Mouse (Mus musculus) layer of hippocampus, postnatal 25 days (tissue): ENCODE results near the gene Bicral. TPM values are rescaled to one million over a fixed set of nuclear protein-coding genes. Genes with fewer than 3 reads are reported as not detected.
"Not testable (repeated sequence)": the region's sequence is repeated elsewhere in the genome, so short reads cannot be mapped to it uniquely, and the experiment has no call there.

ENCODE experiments used
- DNase-seq, 2 experiments: peaks; one replicate each; pipeline ENCODE4 v3.0.0; 2022; ENCODE audit warnings: mixed read lengths in 2 of 2, low spot score in 1 of 2; ENCODE audit errors: extremely low spot score in 1 of 2
- total RNA-seq, 2 experiments: library from RNA; stranded (reverse); gene quantifications; 2 replicates each; pipeline ENCODE4 v1.2.3; 2021

The Bicral gene
- total RNA-seq, 2 experiments from 2014 or later = 47.5 to 60.3 TPM

DNA sequence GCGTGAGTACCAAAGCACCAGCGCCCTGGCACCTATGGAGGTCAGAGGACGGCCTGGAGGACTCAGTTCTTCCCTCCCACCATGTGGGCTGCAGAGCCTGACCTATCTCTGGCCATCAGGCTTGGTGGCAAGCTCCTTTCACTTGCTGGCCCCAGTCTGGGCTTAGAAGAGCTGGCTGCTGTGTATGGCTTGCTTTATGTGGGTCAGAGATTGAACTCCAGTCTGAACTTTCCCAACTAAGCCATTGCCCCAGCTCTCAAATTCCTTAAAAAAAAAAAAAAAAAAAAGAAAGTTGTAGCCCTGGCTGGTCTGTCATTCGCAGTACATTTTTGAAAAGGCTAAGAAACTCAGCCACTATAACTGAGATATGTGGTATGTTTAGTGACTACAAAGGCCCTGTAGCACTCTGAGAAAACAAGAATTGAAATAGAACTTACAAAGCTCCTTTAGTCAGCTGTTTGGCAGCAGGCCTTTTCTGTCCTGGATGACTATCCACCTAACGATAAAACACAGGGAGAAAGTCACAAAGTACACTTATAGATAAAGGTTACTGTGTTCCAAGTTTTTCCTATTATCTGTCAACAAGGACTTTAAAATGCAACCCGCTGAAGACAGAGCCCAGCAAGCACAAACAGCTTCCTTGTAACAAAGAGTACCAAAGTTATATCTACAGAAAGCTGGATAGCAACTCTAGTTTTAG is 49.0 kb downstream of the Bicral start:
- DNase-seq = no peak

- DNase-seq = no peak
Measured at GRCm38 (mm10) chr17:46808376-46808775, 49.9 kb downstream of the Bicral start.

DNA sequence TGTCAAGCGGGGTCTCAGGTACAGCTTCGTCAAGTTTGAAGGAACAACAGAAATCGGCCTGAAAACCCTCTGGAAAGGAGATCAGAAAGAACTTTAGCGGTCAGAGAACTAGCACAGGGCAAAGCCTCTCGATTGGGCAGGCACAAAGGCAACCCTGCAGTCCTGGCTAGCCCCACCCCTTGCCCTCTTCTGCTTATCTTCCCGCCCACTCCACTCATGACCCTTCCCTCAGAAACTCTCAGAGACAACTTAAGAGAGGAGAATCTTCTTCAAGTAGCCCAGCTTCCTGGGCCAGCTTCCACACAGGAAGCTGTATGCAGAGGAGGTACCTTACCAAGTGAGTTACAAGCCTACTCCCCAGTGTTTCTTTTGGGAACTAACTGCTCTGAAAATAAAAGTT is 56.5 kb downstream of the Bicral start:
- DNase-seq = no peak

GRCm38 (mm10) chr17:46799680-46800079 is 58.6 kb downstream of the Bicral start:
- DNase-seq = no peak

GRCm38 (mm10) chr17:46797386-46797785 is 60.9 kb downstream of the Bicral start:
- no peak for DNase-seq

GRCm38 (mm10) chr17:46796743-46797142 is 61.5 kb downstream of the Bicral start:
- no peak for DNase-seq

DNA sequence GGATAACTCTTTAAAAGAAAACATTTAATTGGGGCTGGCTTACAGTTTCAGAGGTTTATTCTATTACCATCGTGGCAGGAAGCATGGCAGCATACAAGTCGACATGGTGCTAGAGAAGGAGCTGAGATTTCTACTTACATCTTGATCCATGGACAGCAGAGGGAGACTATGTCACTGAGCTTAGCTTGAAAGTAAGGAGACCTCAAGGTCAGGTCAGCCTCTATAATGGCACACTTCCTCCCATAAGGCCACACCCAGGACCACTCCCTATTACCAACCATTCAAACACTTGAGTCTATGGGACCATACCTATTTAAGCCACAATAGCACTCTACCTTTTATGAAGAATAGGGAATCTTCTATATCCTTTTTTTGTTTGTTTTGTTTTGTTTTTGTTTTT is 65.3 kb downstream of the Bicral start:
- no peak for DNase-seq

- DNase-seq = not testable (repeated sequence)
Measured at GRCm38 (mm10) chr17:46787974-46788373, 70.3 kb downstream of the Bicral start.

- DNase-seq = no peak
Measured at GRCm38 (mm10) chr17:46786952-46787351, 71.3 kb downstream of the Bicral start.

DNA sequence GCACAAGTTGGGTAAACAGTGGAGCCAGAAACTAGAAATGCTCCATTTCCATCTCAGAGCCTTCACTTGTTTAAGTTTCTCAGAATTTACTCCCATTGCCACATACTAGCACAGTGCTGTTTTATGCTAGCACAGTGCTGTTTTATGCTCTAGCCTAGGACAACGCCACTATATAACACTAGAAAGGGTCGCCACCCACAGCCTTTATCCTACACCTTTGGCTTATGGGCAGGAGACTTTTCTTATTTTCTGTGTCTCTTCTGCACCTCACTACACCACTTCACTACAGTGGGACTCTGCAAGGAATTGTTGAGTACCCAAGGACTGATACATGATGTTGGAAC is 75.1 kb downstream of the Bicral start:
- DNase-seq = no peak

DNA sequence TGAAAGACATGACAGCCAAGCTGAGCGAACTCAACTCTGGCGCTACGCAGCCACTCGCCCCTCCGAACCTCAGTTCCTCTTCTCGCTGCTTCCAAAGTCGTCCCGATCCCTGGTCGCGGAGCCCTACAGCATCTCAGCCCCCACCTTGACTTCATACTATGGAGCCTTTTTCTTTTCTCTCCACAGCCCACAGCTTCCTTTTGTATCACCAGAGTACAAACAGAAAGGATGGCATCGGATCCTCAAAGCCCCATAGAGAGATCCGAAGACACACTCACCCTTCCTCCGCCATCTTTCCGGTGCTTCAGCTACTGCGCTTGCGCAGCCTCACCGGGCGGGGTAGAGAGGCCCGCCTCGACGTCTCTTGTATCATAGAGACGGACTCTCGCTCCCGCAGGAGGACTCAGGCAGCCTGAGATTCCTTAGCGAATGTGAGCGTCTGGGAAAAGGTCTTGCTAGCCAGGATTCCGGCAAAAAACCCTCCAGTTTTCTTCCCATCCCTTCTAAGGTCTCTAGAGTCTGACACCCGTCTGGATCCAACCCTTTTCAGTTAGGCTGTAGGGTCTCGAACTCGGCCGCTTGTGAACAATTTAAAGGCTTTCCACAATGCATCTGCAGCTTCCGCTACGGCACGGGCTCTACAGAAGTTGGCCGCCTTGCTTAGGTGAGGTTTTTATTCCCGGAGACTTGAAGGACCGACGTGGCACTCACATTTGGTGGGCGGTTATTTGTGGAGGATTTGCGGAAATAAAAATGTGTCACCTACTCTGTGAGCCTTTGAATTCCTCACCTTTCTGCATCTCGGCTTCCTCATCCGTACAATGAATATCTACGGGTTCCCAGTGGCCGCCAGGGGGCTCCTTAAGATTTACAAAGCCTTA is 75.7 kb downstream of the Bicral start, which contains the start of gene Rpl7l1:
Rpl7l1 (minus strand) TSS at position 332 of the 881 bp plus-strand sequence.
- peak; percentile 82 to 86 for DNase-seq

DNA sequence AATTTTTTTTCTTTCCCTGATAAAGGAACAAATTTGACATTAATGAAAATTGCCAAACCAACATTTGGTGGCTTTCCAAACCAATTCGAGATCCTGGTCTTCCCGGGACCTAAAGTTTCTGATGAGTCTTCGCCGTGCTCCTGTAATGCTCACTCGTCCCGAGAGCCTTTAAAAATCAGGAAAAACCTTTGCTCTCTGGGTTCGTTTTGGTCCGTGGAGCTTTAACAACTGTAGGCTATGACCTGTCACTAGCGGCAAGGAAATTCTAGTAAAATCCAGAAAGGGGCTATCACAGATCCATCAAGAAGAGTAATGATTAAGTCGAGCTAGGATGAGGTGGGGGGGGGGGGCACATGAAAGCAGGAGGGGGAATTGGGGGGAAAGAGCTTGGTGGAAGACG is 76.4 kb downstream of the Bicral start:
- DNase-seq = no peak

- DNase-seq = no peak
Measured at GRCm38 (mm10) chr17:46776087-46776486, 82.2 kb downstream of the Bicral start.

- no peak for DNase-seq
Measured at GRCm38 (mm10) chr17:46775070-46775469, 83.2 kb downstream of the Bicral start.

- DNase-seq = no peak
Measured at GRCm38 (mm10) chr17:46774131-46774472, 84.2 kb downstream of the Bicral start.

DNA sequence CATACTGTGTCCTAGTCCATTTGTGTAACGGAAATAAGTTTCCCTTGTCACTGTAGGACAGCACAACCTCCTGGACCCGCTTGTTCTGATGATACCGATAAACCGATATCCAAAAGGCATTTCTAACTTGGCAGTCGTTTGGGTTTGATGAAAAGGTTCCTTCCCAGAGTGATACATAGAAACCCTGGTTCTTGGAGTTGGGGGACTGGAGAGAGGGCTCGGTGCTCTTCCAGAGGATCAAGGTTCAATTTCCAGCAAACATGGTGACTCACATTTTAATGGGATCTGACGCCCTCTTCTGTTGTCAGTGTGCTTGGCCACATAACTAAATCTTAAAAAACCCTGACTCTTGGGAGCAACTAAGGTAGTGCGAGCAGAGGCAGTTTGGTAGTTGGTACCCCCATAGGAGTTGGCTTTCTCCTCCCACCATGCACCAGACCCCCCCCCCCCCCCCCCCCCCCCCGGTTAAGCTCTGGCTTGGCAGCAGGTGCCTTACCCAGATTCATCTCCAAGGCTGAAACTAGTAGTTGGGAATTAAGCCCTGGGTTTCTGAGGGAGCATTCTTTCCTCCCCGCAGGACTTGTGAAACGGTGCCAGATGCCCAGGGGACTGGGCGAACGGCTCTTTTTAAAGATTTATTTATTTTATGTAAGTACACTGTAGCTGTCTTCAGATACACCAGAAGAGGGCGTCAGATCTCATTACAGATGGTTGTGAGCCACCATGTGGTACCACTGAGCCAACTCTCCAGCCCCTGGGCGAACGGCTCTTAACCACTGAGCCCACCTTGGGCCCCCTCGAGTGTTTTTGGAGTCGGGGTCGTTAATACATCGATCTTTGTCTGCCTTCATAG is 84.8 kb downstream of the Bicral start:
- no peak for DNase-seq

DNA sequence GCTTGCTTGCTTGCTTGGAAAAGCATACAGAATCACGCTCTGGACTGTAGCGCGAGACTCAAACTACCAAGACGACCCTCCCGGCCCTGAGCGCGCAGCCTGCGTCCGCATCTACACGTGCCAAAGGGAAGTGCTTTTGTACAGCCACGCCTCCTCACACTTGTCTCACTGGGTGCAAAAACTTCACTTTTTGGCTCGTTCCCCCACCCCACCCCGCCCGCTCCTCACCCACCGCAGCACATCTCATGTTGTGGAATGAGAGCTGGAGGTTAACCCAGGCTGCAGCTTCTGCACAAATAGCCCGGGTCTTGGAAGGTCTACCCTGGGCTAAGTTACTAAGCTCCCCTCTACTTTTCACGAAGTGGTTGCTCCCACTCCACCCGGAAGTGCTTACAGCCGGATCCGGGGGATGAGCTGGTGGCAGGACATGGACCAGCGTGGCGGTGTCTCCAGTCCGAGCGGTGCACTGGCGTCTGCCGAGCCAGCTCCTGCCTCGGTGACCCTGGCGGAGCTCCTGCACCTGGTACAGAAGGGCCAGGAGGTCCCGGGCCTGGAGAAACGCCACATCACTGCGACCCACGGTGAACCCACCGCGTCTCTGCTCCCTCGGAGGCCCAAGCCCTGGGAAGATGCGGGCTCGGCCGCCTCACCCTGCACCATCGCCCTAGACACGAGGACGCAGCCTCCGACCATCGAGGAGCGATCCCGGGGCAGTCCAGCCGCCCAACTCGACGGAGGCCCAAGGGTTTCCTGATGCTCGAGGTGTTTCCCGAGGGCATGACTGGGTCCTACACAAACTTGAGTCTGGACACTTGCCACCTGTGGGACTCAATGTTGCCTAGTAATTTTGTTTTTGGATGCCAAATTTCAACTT is 85.6 kb downstream of the Bicral start, which contains the start of gene 2310039H08Rik:
2310039H08Rik (plus strand) TSS at position 232 of the 874 bp plus-strand sequence.
- peak; percentile 67 to 83 for DNase-seq

DNA sequence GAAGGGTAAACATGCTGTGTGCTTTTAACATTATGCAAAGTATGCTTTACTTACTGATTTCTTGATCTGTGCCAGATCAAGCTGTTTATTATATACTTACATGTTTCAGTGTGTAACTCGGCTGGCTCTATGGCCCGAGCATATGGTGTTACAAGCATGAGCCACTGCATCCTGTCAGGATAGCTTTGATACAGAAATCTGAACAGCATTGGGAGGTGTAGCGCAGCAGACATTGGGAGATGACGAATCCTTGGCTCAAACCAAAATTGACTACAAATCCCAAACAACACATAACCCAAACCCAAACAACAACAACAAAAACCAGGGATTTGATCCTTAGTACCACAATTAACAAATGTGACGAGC is 86.3 kb downstream of the Bicral start:
- DNase-seq = no peak

GRCm38 (mm10) chr17:46771616-46772015 is 86.7 kb downstream of the Bicral start:
- no peak for DNase-seq

DNA sequence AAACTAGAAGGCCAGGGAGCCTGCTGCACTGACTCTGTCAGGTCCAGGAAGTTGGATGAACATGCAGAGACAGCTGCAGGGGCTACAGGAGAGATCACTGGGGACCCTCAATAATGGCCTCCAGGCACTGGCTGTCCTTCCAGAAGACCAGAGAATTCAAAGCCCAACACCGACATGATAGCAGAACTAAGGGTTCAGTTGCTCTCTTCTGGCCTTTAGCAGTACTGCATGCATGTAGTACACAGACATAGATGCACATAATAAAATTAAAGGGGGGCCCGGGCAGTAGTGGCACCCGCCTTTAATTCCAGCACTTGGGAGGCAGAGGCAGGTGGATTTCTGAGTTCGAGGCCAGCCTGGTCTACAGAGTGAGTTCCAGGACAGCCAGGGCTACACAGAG is 87.3 kb downstream of the Bicral start:
- no peak for DNase-seq
